Mouse (Mus musculus) midbrain, embryonic 11.5 days (tissue): ENCODE data around the gene Rbx1. TPM values are rescaled to one million over a fixed set of nuclear protein-coding genes. Genes with fewer than 3 reads are reported as not detected.

Source experiments
- ATAC-seq: fragments of 200-750 bp; cut with Nextera tagmentation; 2 replicates; pipeline ENCODE4 v1.8.0; 2017; ENCODE audit warnings: moderate TSS enrichment, moderate library complexity; ENCODE audit not compliant: low FRiP score
- DNase-seq: peaks from one replicate; pipeline ENCODE4 v3.0.0; 2015; ENCODE audit warnings: low spot score; ENCODE audit errors: missing footprints
- H3K27ac ChIP-seq: fragments of 300-500 bp; sonication (generic); 2 replicates; pipeline ENCODE4 v1.5.1; 2014; ENCODE audit warnings: low read depth, low read length
- H3K27me3 ChIP-seq: fragments of 300-500 bp; sonication (generic); 2 replicates; pipeline ENCODE4 v1.6.1; 2014; ENCODE audit warnings: mild to moderate bottlenecking, low read length, moderate library complexity, mixed read lengths; ENCODE audit not compliant: control insufficient read depth, insufficient read depth
- H3K36me3 ChIP-seq: fragments of 300-500 bp; sonication (generic); 2 replicates; pipeline ENCODE4 v1.6.1; 2014; ENCODE audit warnings: mild to moderate bottlenecking, low read length, moderate library complexity, mixed read lengths; ENCODE audit not compliant: control insufficient read depth, insufficient read depth
- H3K4me1 ChIP-seq: fragments of 300-500 bp; sonication (generic); 2 replicates; pipeline ENCODE4 v1.6.1; 2014; ENCODE audit warnings: low read length; ENCODE audit not compliant: control insufficient read depth, insufficient read depth
- H3K4me2 ChIP-seq: fragments of 300-500 bp; sonication (generic); 2 replicates; pipeline ENCODE4 v1.6.1; 2014; ENCODE audit warnings: mild to moderate bottlenecking, moderate library complexity
- H3K4me3 ChIP-seq: fragments of 300-500 bp; sonication (generic); 2 replicates; pipeline ENCODE4 v1.5.1; 2014; ENCODE audit warnings: low read depth, low read length
- H3K9ac ChIP-seq: fragments of 300-500 bp; sonication (generic); 2 replicates; pipeline ENCODE4 v1.6.1; 2014; ENCODE audit warnings: low read length
- H3K9me3 ChIP-seq: fragments of 300-500 bp; sonication (generic); 2 replicates; pipeline ENCODE4 v1.6.1; 2016; ENCODE audit warnings: low read length; ENCODE audit not compliant: control insufficient read depth
- WGBS: fragments of 180-500 bp; shearing (Covaris S2); extraction: QIAGEN DNeasy Blood & Tissue Kit; methylation state at CpG from one replicate; pipeline ENCODE4 v1.1.7; 2014; 5-methylcytosine and 5-hydroxymethylcytosine counted together
- polyA plus RNA-seq: library from polyadenylated mRNA; unstranded; fragments of >200 nt; fragmentation: Nextera tagmentation; extraction: Ambion mirVana; gene quantifications from 2 replicates; pipeline ENCODE4 v1.2.1, GENCODE M21; 2014

Rbx1 gene
- polyA plus RNA-seq, 1 experiment from 2014 or later = 574 TPM

GRCm38 (mm10) chr15:81510621-81511020 lies 44.5 kb downstream of the Rbx1 start:
- Histone ChIP-seq H3K27me3 (no peaks in the 10 kb centered on the region), H3K4me1 (peaks cover 4% of the 10 kb centered on the region; the same call in 1 of the 2 replicates), H3K36me3 (no peaks in the 10 kb centered on the region), H3K4me2 (no peak overlapping the region), H3K9me3 (no peaks in the 10 kb centered on the region), H3K4me3 (no peak overlapping the region), H3K9ac (no peak overlapping the region), H3K27ac (no peak overlapping the region)
- DNase-seq (no peak), ATAC-seq (no peak)
- 92% methylated on average over 4 of the region's 4 CpGs for WGBS

- Histone ChIP-seq H3K27me3 (no peaks in the 10 kb centered on the region), H3K4me1 (peaks cover 4% of the 10 kb centered on the region; the same call in 1 of the 2 replicates), H3K36me3 (no peaks in the 10 kb centered on the region), H3K9ac (no peak overlapping the region), H3K4me3 (no peak overlapping the region), H3K9me3 (no peaks in the 10 kb centered on the region), H3K27ac (no peak overlapping the region), H3K4me2 (no peak overlapping the region)
- 61% methylated on average over 21 of the region's 21 CpGs for WGBS
- no peak for DNase-seq
- no peak for ATAC-seq
These were observed 45.6 kb downstream of the Rbx1 start for GRCm38 (mm10) chr15:81511601-81512261.

- Histone ChIP-seq H3K9ac (peak overlapping the region; percentile 31), H3K27ac (no peak overlapping the region), H3K4me1 (peaks cover 4% of the 10 kb centered on the region; the same call in 1 of the 2 replicates), H3K4me2 (peak overlapping the region; percentile 44), H3K36me3 (no peaks in the 10 kb centered on the region), H3K9me3 (no peaks in the 10 kb centered on the region), H3K27me3 (no peaks in the 10 kb centered on the region), H3K4me3 (peak overlapping the region; percentile 19; the same call in 1 of the 2 replicates)
- peak; percentile 95 for DNase-seq
- WGBS = 13% methylated on average over 18 of the region's 18 CpGs
- ATAC-seq = peak; percentile 46; the same call in 1 of the 2 replicates
These were observed 48.2 kb downstream of the Rbx1 start for GRCm38 (mm10) chr15:81514111-81514971.

GRCm38 (mm10) chr15:81515221-81515620 lies 49.1 kb downstream of the Rbx1 start:
- 81% methylated on average over 3 of the region's 3 CpGs for WGBS
- H3K9me3 ChIP-seq = no peaks in the 10 kb centered on the region
- ATAC-seq = no peak

GRCm38 (mm10) chr15:81518031-81518430 lies 51.9 kb downstream of the Rbx1 start:
- no peak overlapping the region for H3K4me3 ChIP-seq
- peaks cover 13% of the 10 kb centered on the region; the same call in 1 of the 2 replicates for H3K4me1 ChIP-seq
- peaks cover 13% of the 10 kb centered on the region for H3K27me3 ChIP-seq
- 54% methylated on average over 6 of the region's 6 CpGs for WGBS
- H3K27ac ChIP-seq = no peak overlapping the region
- ATAC-seq = no peak
- H3K4me2 ChIP-seq = no peak overlapping the region
- DNase-seq = no peak
- H3K36me3 ChIP-seq = no peaks in the 10 kb centered on the region
- no peak overlapping the region for H3K9ac ChIP-seq
- H3K9me3 ChIP-seq = no peaks in the 10 kb centered on the region

More at GRCm38 (mm10) chr15:81515221-81515620, 49.1 kb downstream of the Rbx1 start:
- H3K4me1 ChIP-seq = peaks cover 4% of the 10 kb centered on the region; the same call in 1 of the 2 replicates
- H3K27ac ChIP-seq = no peak overlapping the region
- no peaks in the 10 kb centered on the region for H3K36me3 ChIP-seq
- no peak for DNase-seq
- no peak overlapping the region for H3K4me3 ChIP-seq
- no peak overlapping the region for H3K4me2 ChIP-seq
- H3K9ac ChIP-seq = no peak overlapping the region
- no peaks in the 10 kb centered on the region for H3K27me3 ChIP-seq

- no peak overlapping the region for H3K27ac ChIP-seq
- H3K4me2 ChIP-seq = no peak overlapping the region
- no peaks in the 10 kb centered on the region for H3K36me3 ChIP-seq
- H3K9ac ChIP-seq = no peak overlapping the region
- DNase-seq = no peak
- H3K27me3 ChIP-seq = peaks cover 13% of the 10 kb centered on the region
- no peak for ATAC-seq
- H3K4me3 ChIP-seq = no peak overlapping the region
- 84% methylated on average over 5 of the region's 5 CpGs for WGBS
- no peaks in the 10 kb centered on the region for H3K9me3 ChIP-seq
- peaks cover 15% of the 10 kb centered on the region; the same call in 1 of the 2 replicates for H3K4me1 ChIP-seq
These were observed 52.7 kb downstream of the Rbx1 start for GRCm38 (mm10) chr15:81518761-81519160.

GRCm38 (mm10) chr15:81522036-81522751 lies 56.1 kb downstream of the Rbx1 start:
- Histone ChIP-seq H3K4me3 (peak overlapping the region; percentile 48), H3K27ac (peak overlapping the region; percentile 49; the same call in 1 of the 2 replicates), H3K27me3 (peaks cover 13% of the 10 kb centered on the region), H3K4me2 (peak overlapping the region; percentile 94), H3K4me1 (peaks cover 10% of the 10 kb centered on the region; the same call in 1 of the 2 replicates), H3K36me3 (no peaks in the 10 kb centered on the region), H3K9me3 (no peaks in the 10 kb centered on the region), H3K9ac (peak overlapping the region; percentile 74)
- WGBS = under 1% methylated on average over 38 of the region's 38 CpGs
- DNase-seq = peak; percentile 94
- ATAC-seq = peak; percentile 23; the same call in 1 of the 2 replicates

GRCm38 (mm10) chr15:81522761-81523168 lies 56.7 kb downstream of the Rbx1 start:
- Histone ChIP-seq H3K9me3 (no peaks in the 10 kb centered on the region), H3K27me3 (peaks cover 13% of the 10 kb centered on the region), H3K9ac (peak overlapping the region; percentile 74), H3K36me3 (no peaks in the 10 kb centered on the region), H3K4me2 (peak overlapping the region; percentile 94), H3K4me1 (peaks cover 10% of the 10 kb centered on the region; the same call in 1 of the 2 replicates), H3K4me3 (peak overlapping the region; percentile 48), H3K27ac (peak overlapping the region; percentile 49)
- no peak; the same call in none of the 2 replicates for ATAC-seq
- under 1% methylated on average over 16 of the region's 16 CpGs for WGBS
- DNase-seq = no peak
